Mouse (Mus musculus) CD4-positive, CD25-positive, alpha-beta regulatory T cell, adult 2 months (primary cell): Measurements from ENCODE around the gene Gm45337.
"Not testable (repeated sequence)": the region's sequence is repeated elsewhere in the genome, so short reads cannot be mapped to it uniquely, and the experiment has no call there.

Source experiments
- DNase-seq: peaks from one replicate; pipeline ENCODE4 v3.0.0-alpha.2; 2012; ENCODE audit warnings: low read depth, low spot score

The Gm45337 gene

DNA sequence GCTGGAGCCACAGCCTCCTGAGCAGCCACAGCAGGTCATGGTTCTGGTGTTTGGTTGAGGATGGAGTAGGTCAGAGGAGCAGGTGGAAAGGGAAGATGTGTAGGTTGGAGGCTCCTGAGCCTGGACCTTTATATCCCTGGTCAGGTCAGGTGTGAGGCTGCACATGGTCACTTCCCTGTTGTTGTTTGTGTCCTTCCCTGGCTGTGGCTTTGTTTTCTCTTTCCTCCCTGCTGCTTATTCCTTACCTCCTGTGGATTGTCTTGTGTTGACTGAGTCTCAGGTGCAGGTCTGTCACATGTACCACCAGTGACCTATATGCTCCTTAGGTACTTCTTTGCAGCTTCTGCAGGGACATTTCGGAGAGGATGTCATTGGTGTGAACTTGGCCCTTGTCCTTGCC is at the start of gene Gm45337:
Gene Gm45337 (minus strand): TSS at position 101 of the 400 bp plus-strand sequence.
- DNase-seq, result no peak

DNA sequence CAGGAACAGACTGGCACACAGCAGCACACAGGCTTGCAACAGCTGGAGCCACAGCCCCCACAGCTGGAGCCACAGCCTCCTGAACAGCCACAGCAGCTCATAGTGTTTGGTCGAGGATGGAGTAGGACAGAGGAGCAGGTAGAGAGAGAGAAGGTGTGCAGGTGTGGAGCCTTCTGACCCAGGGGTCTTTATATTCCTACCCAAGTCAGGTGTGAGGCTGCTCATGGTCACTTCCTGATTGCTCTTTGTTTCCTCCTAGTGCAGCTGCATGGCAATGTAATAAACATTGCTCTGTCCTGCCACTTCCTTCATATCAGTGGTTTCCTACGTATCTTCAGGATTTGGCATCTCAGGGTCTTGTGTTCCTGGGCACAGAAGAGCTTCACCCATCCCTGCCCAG is 45.9 kb upstream of the Gm45337 start, which contains the start of gene Gm10153:
Gene Gm10153 (minus strand): TSS at position 101 of the 400 bp plus-strand sequence.
- no peak for DNase-seq

- DNase-seq, result no peak
Observed at GRCm38 (mm10) chr7:142188156-142188555, 43.7 kb upstream of the Gm45337 start.

DNA sequence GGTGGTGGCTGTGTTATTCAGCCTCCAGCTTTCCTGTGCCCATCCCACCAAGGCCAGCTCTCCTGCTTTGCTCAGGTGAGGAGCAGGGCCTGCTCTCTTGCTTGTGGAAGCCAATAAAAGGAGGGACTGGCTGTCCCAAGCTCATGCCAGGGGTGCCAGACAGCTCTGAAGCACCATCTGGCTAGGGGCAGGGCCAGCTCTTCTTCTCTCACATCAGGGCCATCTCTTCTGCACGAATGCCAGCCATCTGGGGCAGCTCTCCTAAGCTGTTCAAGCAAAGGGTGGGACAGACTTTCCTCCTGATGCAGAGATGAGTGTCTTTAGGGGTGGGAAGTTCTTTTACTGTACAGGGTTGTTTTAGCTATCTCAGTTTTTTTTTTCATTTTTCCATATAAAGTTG is 36.6 kb upstream of the Gm45337 start:
- no peak for DNase-seq

GRCm38 (mm10) chr7:142178685-142179084 is 34.3 kb upstream of the Gm45337 start:
- no peak for DNase-seq

GRCm38 (mm10) chr7:142175905-142176304 is 31.5 kb upstream of the Gm45337 start, which contains the start of gene Krtap5-2:
Gene Krtap5-2 (minus strand): TSS chr7:142176005.
- DNase-seq, result not testable (repeated sequence)

GRCm38 (mm10) chr7:142169836-142170235 is 25.4 kb upstream of the Gm45337 start:
- peak; percentile 36 for DNase-seq

DNA sequence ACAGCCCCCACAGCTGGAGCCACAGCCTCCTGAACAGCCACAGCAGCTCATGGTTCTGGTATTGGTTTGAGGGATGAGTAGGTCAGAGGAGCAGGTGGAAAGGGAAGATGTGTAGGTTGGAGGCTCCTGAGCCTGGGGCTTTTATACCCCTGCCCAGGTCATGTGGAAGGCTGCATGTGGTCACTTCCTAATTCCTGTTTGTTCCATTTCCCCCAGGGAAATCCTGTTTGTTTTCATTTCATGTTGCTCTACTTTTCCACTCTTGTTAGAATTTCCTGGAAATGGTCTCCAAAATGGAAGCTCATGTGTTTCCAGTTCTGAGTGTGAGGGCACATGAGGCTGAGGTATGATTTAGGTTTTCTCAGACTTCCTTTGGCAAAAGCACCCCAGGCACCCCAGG is 21.2 kb upstream of the Gm45337 start, which contains the start of gene Gm4553:
Gene Gm4553 (minus strand): TSS at position 101 of the 400 bp plus-strand sequence.
- not testable (repeated sequence) for DNase-seq

DNA sequence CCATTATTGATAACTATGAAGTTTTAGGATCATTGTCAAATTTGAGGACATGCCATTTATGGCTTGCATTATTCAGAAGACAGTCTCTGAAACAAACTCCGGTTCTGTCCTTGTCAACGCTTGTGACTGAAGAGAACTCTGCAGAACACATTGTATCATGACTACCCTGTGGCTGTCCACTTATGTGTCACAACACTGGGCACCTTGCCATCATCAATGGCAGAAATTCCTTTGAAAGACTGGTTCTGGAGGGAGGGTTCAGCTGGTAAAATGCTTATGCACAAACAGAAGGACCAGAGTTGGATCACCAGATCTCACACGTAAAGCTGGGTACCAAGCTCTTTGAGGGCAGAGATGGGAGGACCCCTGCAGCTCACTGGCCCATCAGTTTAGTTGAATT is 15.0 kb upstream of the Gm45337 start:
- no peak for DNase-seq

GRCm38 (mm10) chr7:142157013-142157412 is 12.6 kb upstream of the Gm45337 start, which contains the start of gene Gm29735:
Gene Gm29735 (minus strand): TSS chr7:142157113.
- DNase-seq, result not testable (repeated sequence)

GRCm38 (mm10) chr7:142155308-142155707 is 10.9 kb upstream of the Gm45337 start:
- DNase-seq, result no peak

DNA sequence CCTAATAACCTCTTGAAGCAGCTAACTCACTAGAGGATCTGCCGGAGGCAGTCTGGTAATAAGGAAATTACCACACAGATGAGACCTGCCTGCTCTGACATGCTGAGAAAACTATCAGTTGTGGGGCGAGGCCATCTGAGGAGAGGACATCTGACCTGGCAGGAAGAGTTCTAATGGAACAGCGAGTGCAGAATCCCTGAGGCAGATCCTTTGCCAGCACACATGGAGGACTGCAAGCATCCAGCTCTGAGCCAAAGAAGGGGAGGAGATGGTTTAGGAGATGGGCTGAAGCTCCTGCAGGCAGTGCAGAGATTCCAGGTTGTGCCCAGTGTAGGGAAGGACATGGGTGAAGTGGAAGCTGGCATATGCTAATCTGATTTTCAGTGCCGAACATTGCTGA is 7.8 kb upstream of the Gm45337 start:
- DNase-seq, result no peak

GRCm38 (mm10) chr7:142148633-142149032 is 4.2 kb upstream of the Gm45337 start:
- no peak for DNase-seq

GRCm38 (mm10) chr7:142146033-142146432 is 1.6 kb upstream of the Gm45337 start:
- DNase-seq, result peak; percentile 68

DNA sequence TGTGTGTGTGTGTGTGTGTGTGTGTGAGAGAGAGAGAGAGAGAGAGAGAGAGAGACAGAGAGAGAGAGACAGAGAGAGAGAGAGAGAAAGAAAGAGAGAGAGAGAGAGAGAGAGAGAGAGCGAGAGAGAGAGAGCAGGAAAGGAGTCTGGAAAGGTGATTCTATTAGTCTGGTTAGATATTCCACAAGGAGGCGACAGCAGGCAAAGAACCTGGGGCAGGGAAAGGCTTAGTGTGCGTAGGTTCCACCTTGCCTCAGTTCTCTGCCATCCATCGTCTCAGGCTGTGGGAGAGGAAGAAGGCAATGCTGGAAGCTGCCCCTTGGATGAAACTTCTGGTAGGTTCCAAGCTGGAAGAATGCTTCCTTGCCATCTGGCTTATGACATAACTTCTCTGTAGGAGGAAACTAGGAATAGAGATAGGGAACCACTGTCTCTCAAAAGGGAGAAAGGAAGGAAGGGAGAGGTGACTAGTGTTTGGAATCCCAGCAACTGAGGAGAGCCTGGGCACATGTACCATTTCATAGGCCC is 1.1 kb upstream of the Gm45337 start:
- DNase-seq, result no peak

- not testable (repeated sequence) for DNase-seq
Observed at GRCm38 (mm10) chr7:142143506-142144010, 849 bp downstream of the Gm45337 start.

GRCm38 (mm10) chr7:142140696-142141095 is 3.7 kb downstream of the Gm45337 start:
- no peak for DNase-seq

DNA sequence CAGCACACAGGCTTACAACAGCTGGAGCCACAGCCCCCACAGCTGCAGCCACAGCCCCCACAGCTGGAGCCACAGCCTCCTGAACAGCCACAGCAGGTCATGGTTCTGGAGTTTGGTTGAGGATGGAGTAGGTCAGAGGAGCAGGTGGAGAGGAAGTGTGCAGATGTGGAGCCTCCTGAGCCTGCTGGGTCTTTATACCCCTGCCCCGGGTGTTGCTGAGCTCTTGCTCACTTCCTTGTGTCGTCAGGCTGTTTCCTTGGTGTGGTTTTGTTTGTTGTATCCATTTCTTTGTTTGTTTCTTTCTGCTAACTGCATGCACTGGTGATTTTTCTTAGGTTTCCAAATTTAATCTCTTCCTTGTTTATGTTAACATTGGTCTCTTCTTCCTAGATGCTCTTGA is 8.5 kb downstream of the Gm45337 start, which contains the start of gene Gm39115:
Gene Gm39115 (minus strand): TSS at position 101 of the 400 bp plus-strand sequence.
- not testable (repeated sequence) for DNase-seq

DNA sequence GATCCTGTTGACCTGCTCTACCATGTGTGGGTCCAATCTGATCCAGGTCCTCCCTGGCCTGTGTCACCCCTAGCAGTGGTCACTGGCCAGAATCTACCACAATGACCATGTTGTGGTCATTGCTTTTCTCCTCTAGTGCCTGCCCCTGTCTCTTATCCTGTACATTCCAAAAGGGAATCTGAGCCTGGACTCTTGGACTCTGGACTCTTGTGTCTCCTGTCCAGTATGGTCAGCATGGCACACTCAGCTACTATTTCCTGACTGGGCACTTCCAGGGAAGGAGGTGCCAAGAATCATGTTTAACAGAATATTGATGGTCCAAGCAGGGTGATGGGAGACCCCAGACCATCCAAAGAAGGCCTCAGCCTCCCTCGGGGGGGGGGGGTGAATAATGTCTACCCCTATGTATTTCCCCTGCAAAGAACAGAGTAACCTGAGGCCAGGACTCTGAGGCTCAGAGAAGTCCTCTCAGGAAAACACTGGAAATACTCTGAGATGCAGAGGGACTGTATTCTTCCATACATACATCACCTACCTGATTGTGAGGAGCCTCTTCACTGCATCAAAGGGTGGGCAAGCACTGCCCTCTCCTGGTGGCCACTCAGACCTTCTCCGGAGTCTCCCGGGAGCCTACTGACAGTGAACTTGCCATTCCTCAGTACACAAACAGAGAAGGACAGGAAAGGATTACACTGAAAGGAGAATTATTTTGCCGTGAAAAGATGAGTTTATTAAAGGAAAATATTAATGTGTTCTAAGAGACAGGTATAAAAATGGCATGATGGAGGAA is 10.0 kb downstream of the Gm45337 start:
- no peak for DNase-seq

DNA sequence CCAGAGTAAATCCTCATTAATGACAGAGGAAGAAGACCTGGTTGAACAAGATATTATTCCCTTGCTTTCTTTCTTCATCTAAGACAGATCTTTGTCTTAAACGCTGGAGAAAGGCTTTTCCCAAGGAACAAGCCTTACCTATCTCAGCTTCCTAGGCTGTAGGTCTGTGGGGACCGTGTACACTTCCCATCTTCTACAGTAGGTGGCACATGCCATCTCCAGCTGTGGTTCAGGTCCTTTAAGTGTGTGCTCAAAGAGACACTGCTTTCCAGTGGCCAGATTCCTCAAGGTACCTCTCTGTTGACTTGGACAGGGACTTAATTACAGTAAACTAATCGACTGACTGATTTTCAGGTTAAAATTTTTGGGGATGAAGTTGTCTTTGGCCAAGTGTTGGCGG is 15.6 kb downstream of the Gm45337 start:
- no peak for DNase-seq

GRCm38 (mm10) chr7:142120629-142121028 is 23.8 kb downstream of the Gm45337 start, which contains the start of gene Gm45618:
Gene Gm45618 (minus strand): TSS chr7:142120729.
- not testable (repeated sequence) for DNase-seq

DNA sequence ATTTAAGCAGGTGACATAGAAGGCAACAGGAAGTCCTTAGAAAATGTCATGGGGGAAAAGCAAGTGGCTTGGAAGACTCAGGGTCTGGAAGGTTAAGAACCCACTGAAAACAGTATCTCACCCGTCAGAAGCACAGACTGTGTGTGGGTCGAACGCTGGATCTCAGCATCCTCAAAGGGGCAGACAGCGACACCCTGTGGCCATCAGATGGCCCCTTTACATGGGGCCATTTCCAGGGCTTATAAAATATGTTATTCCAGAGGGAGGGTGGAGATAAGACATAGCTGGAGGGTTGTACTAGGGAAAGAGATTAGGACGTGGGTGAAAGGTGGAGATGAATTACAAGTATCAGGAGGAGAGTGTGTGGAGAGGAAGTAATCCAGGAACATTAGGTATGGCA is 24.8 kb downstream of the Gm45337 start:
- DNase-seq, result peak; percentile 19
